Mouse (Mus musculus) testis, adult 2 months (tissue): ENCODE results near the gene Ttc17. TPM values are rescaled to one million over a fixed set of nuclear protein-coding genes. Genes with fewer than 3 reads are reported as not detected.

Experiments used
- H3K27ac ChIP-seq: fragments of 200-500 bp; 2 replicates; pipeline ENCODE4 v1.5.1; 2012; ENCODE audit warnings: low read depth, low read length; ENCODE audit not compliant: control insufficient read depth, insufficient read depth
- H3K27me3 ChIP-seq: fragments of 200-500 bp; 2 replicates; pipeline ENCODE4 v1.6.1; 2012; ENCODE audit warnings: mild to moderate bottlenecking, low read length, moderate library complexity; ENCODE audit not compliant: control insufficient read depth, insufficient read depth
- H3K36me3 ChIP-seq: fragments of 200-500 bp; 2 replicates; pipeline ENCODE4 v1.6.1; 2012; ENCODE audit warnings: mild to moderate bottlenecking, low read length; ENCODE audit not compliant: control insufficient read depth, insufficient read depth
- H3K4me1 ChIP-seq: fragments of 200-500 bp; 2 replicates; pipeline ENCODE4 v1.6.1; 2012; ENCODE audit warnings: low read length; ENCODE audit not compliant: control insufficient read depth, insufficient read depth
- H3K4me3 ChIP-seq: fragments of 200-500 bp; 2 replicates; pipeline ENCODE4 v1.5.1; 2012; ENCODE audit warnings: low read depth, mild to moderate bottlenecking, low read length, moderate library complexity, mixed read lengths; ENCODE audit not compliant: control insufficient read depth
- CTCF ChIP-seq: fragments of 200-500 bp; IDR thresholded peaks from 2 replicates; pipeline ENCODE4 v1.5.1; 2012; ENCODE audit warnings: low read depth, mild to moderate bottlenecking, inconsistent platforms, low read length, moderate library complexity; ENCODE audit not compliant: control insufficient read depth, insufficient read depth, insufficient replicate concordance
- POLR2A ChIP-seq: fragments of 200-500 bp; IDR thresholded peaks from 2 replicates; pipeline ENCODE4 v1.6.1; 2012; ENCODE audit warnings: low read depth, mild to moderate bottlenecking, inconsistent platforms, low read length, moderate library complexity; ENCODE audit not compliant: control insufficient read depth
- polyA plus RNA-seq: library from polyadenylated mRNA; depleted of rRNA; stranded (reverse); fragments of >200 nt; gene quantifications from 2 replicates; pipeline ENCODE4 v1.2.3, GENCODE M21; 2012

The Ttc17 gene
- polyA plus RNA-seq, 1 experiment: 4.3 TPM

- TF ChIP-seq POLR2A (no peak), CTCF (no peak)
- H3K4me1 ChIP-seq: no peaks in the 10 kb centered on the region
- no peak overlapping the region for H3K27ac ChIP-seq
- H3K36me3 ChIP-seq: no peaks in the 10 kb centered on the region; the same call in 1 of the 2 replicates
- H3K4me3 ChIP-seq: no peak overlapping the region
- H3K27me3 ChIP-seq: no peaks in the 10 kb centered on the region
Measured at GRCm38 (mm10) chr2:94329336-94329735, 77.2 kb downstream of the Ttc17 start.

- TF ChIP-seq POLR2A (no peak), CTCF (no peak)
- Histone ChIP-seq H3K27me3 (no peaks in the 10 kb centered on the region), H3K4me1 (no peaks in the 10 kb centered on the region), H3K4me3 (no peak overlapping the region), H3K27ac (no peak overlapping the region), H3K36me3 (no peaks in the 10 kb centered on the region; the same call in 1 of the 2 replicates)
Measured at GRCm38 (mm10) chr2:94327836-94328235, 78.7 kb downstream of the Ttc17 start.

GRCm38 (mm10) chr2:94319780-94320179, 86.7 kb downstream of the Ttc17 start:
- H3K4me1 ChIP-seq: no peaks in the 10 kb centered on the region
- H3K4me3 ChIP-seq: no peak overlapping the region
- no peaks in the 10 kb centered on the region for H3K36me3 ChIP-seq
- H3K27me3 ChIP-seq: no peaks in the 10 kb centered on the region
- TF ChIP-seq CTCF (no peak), POLR2A (no peak)
- H3K27ac ChIP-seq: no peak overlapping the region

- no peak for TF ChIP-seq CTCF
- no peak for TF ChIP-seq POLR2A
- Histone ChIP-seq H3K27me3 (no peaks in the 10 kb centered on the region), H3K27ac (no peak overlapping the region), H3K36me3 (no peaks in the 10 kb centered on the region), H3K4me1 (no peaks in the 10 kb centered on the region), H3K4me3 (no peak overlapping the region)
Measured at GRCm38 (mm10) chr2:94316526-94316925, 90.0 kb downstream of the Ttc17 start.

GRCm38 (mm10) chr2:94303984-94304383, 102.5 kb downstream of the Ttc17 start:
- H3K36me3 ChIP-seq: no peaks in the 10 kb centered on the region
- TF ChIP-seq POLR2A: no peak
- TF ChIP-seq CTCF: no peak
- H3K27me3 ChIP-seq: no peaks in the 10 kb centered on the region
- H3K27ac ChIP-seq: no peak overlapping the region
- no peaks in the 10 kb centered on the region for H3K4me1 ChIP-seq
- H3K4me3 ChIP-seq: no peak overlapping the region

- TF ChIP-seq CTCF: no peak
- no peak for TF ChIP-seq POLR2A
- H3K4me1 ChIP-seq: no peaks in the 10 kb centered on the region
- no peak overlapping the region for H3K4me3 ChIP-seq
- no peak overlapping the region for H3K27ac ChIP-seq
- H3K27me3 ChIP-seq: no peaks in the 10 kb centered on the region
- H3K36me3 ChIP-seq: no peaks in the 10 kb centered on the region
Measured at GRCm38 (mm10) chr2:94302393-94302792, 104.1 kb downstream of the Ttc17 start.

- Histone ChIP-seq H3K4me3 (no peak overlapping the region), H3K4me1 (no peaks in the 10 kb centered on the region), H3K36me3 (no peaks in the 10 kb centered on the region), H3K27ac (no peak overlapping the region), H3K27me3 (no peaks in the 10 kb centered on the region)
- TF ChIP-seq POLR2A: no peak
- TF ChIP-seq CTCF: no peak
Measured at GRCm38 (mm10) chr2:94301749-94302148, 104.7 kb downstream of the Ttc17 start.

GRCm38 (mm10) chr2:94297467-94297866, 109.0 kb downstream of the Ttc17 start:
- no peak for TF ChIP-seq POLR2A
- no peak for TF ChIP-seq CTCF
- H3K4me1 ChIP-seq: no peaks in the 10 kb centered on the region
- H3K27ac ChIP-seq: no peak overlapping the region
- H3K27me3 ChIP-seq: no peaks in the 10 kb centered on the region
- H3K36me3 ChIP-seq: no peaks in the 10 kb centered on the region
- H3K4me3 ChIP-seq: no peak overlapping the region
